Mouse (Mus musculus) liver, embryonic 13.5 days (tissue): ENCODE measurements around the gene Hoxb5. TPM values are rescaled to one million over a fixed set of nuclear protein-coding genes. Genes with fewer than 3 reads are reported as not detected.

Source experiments
- ATAC-seq: fragments of 200-750 bp; cut with Nextera tagmentation; 2 replicates; pipeline ENCODE4 v1.8.0; 2017; ENCODE audit warnings: low read depth, mild to moderate bottlenecking, moderate number of reproducible peaks, moderate library complexity
- DNase-seq: peaks from one replicate; pipeline ENCODE4 v3.0.0; 2022
- H3K27ac ChIP-seq: fragments of 300-500 bp; sonication (generic); 2 replicates; pipeline ENCODE4 v1.5.1; 2015; ENCODE audit warnings: moderate library complexity, mild to moderate bottlenecking, inconsistent platforms
- H3K27me3 ChIP-seq: fragments of 300-500 bp; sonication (generic); 2 replicates; pipeline ENCODE4 v1.6.1; 2015; ENCODE audit warnings: mild to moderate bottlenecking, inconsistent platforms
- H3K36me3 ChIP-seq: fragments of 300-500 bp; sonication (generic); 2 replicates; pipeline ENCODE4 v1.6.1; 2015; ENCODE audit warnings: mild to moderate bottlenecking, inconsistent platforms
- H3K4me1 ChIP-seq: fragments of 300-500 bp; sonication (generic); replicated peaks from 2 replicates; pipeline ENCODE4 v1.6.1; 2015; ENCODE audit warnings: inconsistent platforms
- H3K4me2 ChIP-seq: fragments of 300-500 bp; sonication (generic); 2 replicates; pipeline ENCODE4 v1.6.1; 2015; ENCODE audit warnings: inconsistent platforms, mild to moderate bottlenecking, moderate library complexity
- H3K4me3 ChIP-seq: fragments of 300-500 bp; sonication (generic); replicated peaks from 2 replicates; pipeline ENCODE4 v1.5.1; 2015; ENCODE audit warnings: mild to moderate bottlenecking, inconsistent platforms
- H3K9ac ChIP-seq: fragments of 300-500 bp; sonication (generic); 2 replicates; pipeline ENCODE4 v1.6.1; 2015; ENCODE audit warnings: mild to moderate bottlenecking, inconsistent platforms
- H3K9me3 ChIP-seq: fragments of 300-500 bp; sonication (generic); replicated peaks from 2 replicates; pipeline ENCODE4 v1.6.1; 2016; ENCODE audit warnings: inconsistent platforms
- WGBS: fragments of 180-500 bp; shearing (Covaris S2); methylation state at CpG from one replicate; pipeline ENCODE4 v1.1.7; 2015; ENCODE audit not compliant: insufficient replicate concordance; 5-methylcytosine and 5-hydroxymethylcytosine counted together
- polyA plus RNA-seq: library from polyadenylated mRNA; unstranded; fragments of >200 nt; fragmentation: Nextera tagmentation; extraction: Ambion mirVana; gene quantifications from 2 replicates; pipeline ENCODE4 v1.2.1, GENCODE M21; 2015

Hoxb5 gene
- polyA plus RNA-seq, 1 experiment from 2014 or later, result 0.44 TPM

- ATAC-seq (no peak), DNase-seq (no peak)
- Histone ChIP-seq H3K9me3 (no peaks in the 10 kb centered on the region), H3K4me2 (no peak within 1 kb of the TSS), H3K27me3 (peaks cover 100% of the 10 kb centered on the region), H3K36me3 (no peaks in the 10 kb centered on the region), H3K4me3 (no peak within 1 kb of the TSS), H3K4me1 (no peaks in the 10 kb centered on the region), H3K9ac (no peak within 1 kb of the TSS), H3K27ac (no peak within 1 kb of the TSS)
- 6% methylated on average over 22 of the region's 22 CpGs for WGBS
These were observed 11.2 kb upstream of the Hoxb5 start, which contains the start of gene Hoxb6 for GRCm38 (mm10) chr11:96291681-96292564. Gene Hoxb6, plus strand, starts transcription at chr11:96292476.

- DNase-seq (no peak), ATAC-seq (no peak)
- H3K4me2 ChIP-seq, result no peak overlapping the region
- H3K27ac ChIP-seq, result no peak overlapping the region
- peaks cover 100% of the 10 kb centered on the region for H3K27me3 ChIP-seq
- WGBS, result 3% methylated on average over 12 of the region's 12 CpGs
- no peak overlapping the region for H3K4me3 ChIP-seq
- H3K36me3 ChIP-seq, result no peaks in the 10 kb centered on the region
- no peaks in the 10 kb centered on the region for H3K4me1 ChIP-seq
- no peak overlapping the region for H3K9ac ChIP-seq
- no peaks in the 10 kb centered on the region for H3K9me3 ChIP-seq
These were observed 10.4 kb upstream of the Hoxb5 start for GRCm38 (mm10) chr11:96292565-96293301.

- DNase-seq (no peak), ATAC-seq (no peak)
- 2% methylated on average over 22 of the region's 22 CpGs for WGBS
- Histone ChIP-seq H3K27me3 (peaks cover 100% of the 10 kb centered on the region), H3K9ac (no peak overlapping the region), H3K4me1 (no peaks in the 10 kb centered on the region), H3K27ac (no peak overlapping the region), H3K4me3 (no peak overlapping the region), H3K9me3 (no peaks in the 10 kb centered on the region), H3K36me3 (no peaks in the 10 kb centered on the region), H3K4me2 (no peak overlapping the region)
These were observed 9.7 kb upstream of the Hoxb5 start for GRCm38 (mm10) chr11:96293302-96293921.

- peak; percentile 23 for DNase-seq
- Histone ChIP-seq H3K9me3 (no peaks in the 10 kb centered on the region), H3K36me3 (no peaks in the 10 kb centered on the region), H3K9ac (no peak overlapping the region), H3K4me2 (no peak overlapping the region), H3K27ac (no peak overlapping the region), H3K4me3 (no peak overlapping the region), H3K27me3 (peaks cover 100% of the 10 kb centered on the region), H3K4me1 (no peaks in the 10 kb centered on the region)
- 2% methylated on average over 32 of the region's 32 CpGs for WGBS
- ATAC-seq, result no peak
These were observed 8.7 kb upstream of the Hoxb5 start for GRCm38 (mm10) chr11:96294245-96295091.

- H3K4me3 ChIP-seq, result no peak overlapping the region
- no peak overlapping the region for H3K27ac ChIP-seq
- DNase-seq, result no peak
- no peaks in the 10 kb centered on the region for H3K9me3 ChIP-seq
- no peaks in the 10 kb centered on the region for H3K36me3 ChIP-seq
- WGBS, result under 1% methylated on average over 30 of the region's 30 CpGs
- no peak overlapping the region for H3K9ac ChIP-seq
- H3K4me1 ChIP-seq, result no peaks in the 10 kb centered on the region; the same call in 1 of the 2 replicates
- no peak overlapping the region for H3K4me2 ChIP-seq
- ATAC-seq, result no peak
- H3K27me3 ChIP-seq, result peaks cover 100% of the 10 kb centered on the region
These were observed 7.9 kb upstream of the Hoxb5 start for GRCm38 (mm10) chr11:96295092-96295835.

GRCm38 (mm10) chr11:96296997-96297396 lies 6.1 kb upstream of the Hoxb5 start:
- H3K4me3 ChIP-seq, result no peak overlapping the region
- no peaks in the 10 kb centered on the region for H3K36me3 ChIP-seq
- 24% methylated on average over 2 of the region's 2 CpGs for WGBS
- H3K27me3 ChIP-seq, result peaks cover 100% of the 10 kb centered on the region
- H3K27ac ChIP-seq, result no peak overlapping the region
- ATAC-seq, result no peak
- no peaks in the 10 kb centered on the region; the same call in 1 of the 2 replicates for H3K4me1 ChIP-seq
- H3K9me3 ChIP-seq, result no peaks in the 10 kb centered on the region
- DNase-seq, result no peak
- no peak overlapping the region for H3K4me2 ChIP-seq
- H3K9ac ChIP-seq, result no peak overlapping the region

- WGBS, result 31% methylated on average over 3 of the region's 3 CpGs
- DNase-seq, result no peak
- no peak overlapping the region for H3K9ac ChIP-seq
- no peaks in the 10 kb centered on the region; the same call in 1 of the 2 replicates for H3K4me1 ChIP-seq
- no peak overlapping the region for H3K4me2 ChIP-seq
- no peak for ATAC-seq
- peaks cover 100% of the 10 kb centered on the region for H3K27me3 ChIP-seq
- H3K27ac ChIP-seq, result no peak overlapping the region
- H3K36me3 ChIP-seq, result no peaks in the 10 kb centered on the region
- no peaks in the 10 kb centered on the region for H3K9me3 ChIP-seq
- no peak overlapping the region for H3K4me3 ChIP-seq
These were observed 5.7 kb upstream of the Hoxb5 start for GRCm38 (mm10) chr11:96297428-96297827.

GRCm38 (mm10) chr11:96297968-96298635 lies 5.0 kb upstream of the Hoxb5 start:
- H3K27me3 ChIP-seq, result peaks cover 100% of the 10 kb centered on the region
- H3K4me3 ChIP-seq, result no peak overlapping the region
- H3K9ac ChIP-seq, result no peak overlapping the region
- H3K36me3 ChIP-seq, result no peaks in the 10 kb centered on the region
- 21% methylated on average over 11 of the region's 11 CpGs for WGBS
- no peaks in the 10 kb centered on the region for H3K9me3 ChIP-seq
- no peak overlapping the region for H3K27ac ChIP-seq
- no peaks in the 10 kb centered on the region; the same call in 1 of the 2 replicates for H3K4me1 ChIP-seq
- no peak overlapping the region for H3K4me2 ChIP-seq
- ATAC-seq (no peak), DNase-seq (no peak)

GRCm38 (mm10) chr11:96298895-96299667 lies 4.1 kb upstream of the Hoxb5 start:
- DNase-seq (no peak), ATAC-seq (no peak)
- Histone ChIP-seq H3K4me1 (peaks cover 4% of the 10 kb centered on the region; the same call in 1 of the 2 replicates), H3K27ac (no peak overlapping the region), H3K27me3 (peaks cover 100% of the 10 kb centered on the region), H3K9me3 (no peaks in the 10 kb centered on the region), H3K4me3 (peak overlapping the region; percentile 31), H3K4me2 (peak overlapping the region; percentile 41), H3K9ac (no peak overlapping the region), H3K36me3 (no peaks in the 10 kb centered on the region)
- 2% methylated on average over 66 of the region's 66 CpGs for WGBS
